Mouse (Mus musculus): ENCODE measurements around the gene Plekhh3.

Gene Plekhh3

DNA sequence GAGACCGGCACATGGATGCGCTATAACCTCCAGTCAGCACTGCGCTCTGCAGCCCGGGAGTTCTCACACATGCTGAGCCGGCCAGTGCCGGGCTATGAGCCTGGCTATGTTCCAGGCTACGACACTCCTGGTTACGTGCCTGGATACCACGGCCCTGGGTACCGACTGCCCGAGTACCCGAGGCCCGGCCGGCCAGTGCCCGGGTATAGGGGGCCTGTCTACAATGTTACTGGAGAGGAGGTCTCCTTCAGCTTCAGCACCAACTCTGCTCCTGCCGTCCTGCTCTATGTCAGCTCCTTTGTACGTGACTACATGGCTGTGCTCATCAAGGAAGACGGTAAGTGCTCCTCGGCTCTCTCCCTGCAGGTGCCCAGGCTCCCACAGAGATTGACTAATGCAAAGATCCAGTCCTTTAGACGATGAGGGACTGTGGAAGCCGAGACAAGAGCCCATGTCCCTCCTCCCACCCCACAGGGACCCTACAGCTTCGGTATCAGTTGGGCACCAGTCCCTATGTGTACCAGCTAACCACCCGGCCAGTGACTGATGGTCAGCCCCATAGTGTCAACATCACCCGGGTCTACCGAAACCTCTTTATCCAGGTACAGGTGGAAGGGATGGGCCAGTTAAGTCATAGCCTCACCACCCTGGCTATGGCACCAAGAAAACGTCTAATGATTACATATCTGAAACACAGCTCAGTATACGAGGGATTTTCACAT lies 15.5 kb upstream of the Plekhh3 start:
- peak; percentile 57 for DNase-seq (ENCODE audit: low read depth, low spot score)

GRCm38 (mm10) chr11:101185441-101185840 lies 14.3 kb upstream of the Plekhh3 start:
- DNase-seq (ENCODE audit: low read depth, low spot score) = no peak

- no peak for DNase-seq (ENCODE audit: low read depth, low spot score)
These were observed 13.8 kb upstream of the Plekhh3 start for GRCm38 (mm10) chr11:101184984-101185383.

DNA sequence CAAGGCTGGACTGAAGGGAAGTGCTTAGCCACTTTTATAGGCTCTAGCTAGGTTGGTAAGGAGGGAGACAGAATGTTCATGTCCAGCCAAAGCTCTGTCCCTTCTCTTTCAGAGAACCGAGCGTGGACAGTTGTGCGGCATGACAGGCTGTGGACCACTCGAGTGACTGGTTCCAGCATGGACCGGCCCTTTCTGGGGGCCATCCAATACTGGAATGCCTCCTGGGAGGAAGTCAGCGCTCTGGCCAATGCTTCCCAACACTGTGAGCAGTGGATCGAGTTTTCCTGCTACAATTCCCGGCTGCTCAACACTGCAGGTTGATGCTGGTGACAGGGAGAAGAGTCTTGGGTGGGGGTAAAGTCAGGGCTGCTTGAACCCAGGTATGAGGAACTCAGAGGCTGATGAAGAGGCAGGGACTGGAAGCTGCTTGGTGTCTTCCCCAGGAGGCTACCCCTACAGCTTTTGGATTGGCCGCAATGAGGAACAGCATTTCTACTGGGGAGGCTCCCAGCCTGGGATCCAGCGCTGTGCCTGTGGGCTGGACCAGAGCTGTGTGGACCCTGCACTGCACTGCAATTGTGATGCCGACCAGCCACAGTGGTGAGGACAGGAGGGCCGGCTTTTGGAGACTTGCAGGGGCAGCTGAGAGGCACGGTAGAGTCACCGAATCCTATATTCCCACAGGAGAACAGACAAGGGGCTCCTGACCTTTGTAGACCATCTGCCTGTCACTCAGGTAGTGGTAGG lies 11.8 kb upstream of the Plekhh3 start:
- peak; percentile 52 for DNase-seq (ENCODE audit: low read depth, low spot score)

GRCm38 (mm10) chr11:101181961-101182360 lies 10.8 kb upstream of the Plekhh3 start:
- no peak for DNase-seq (ENCODE audit: low read depth, low spot score)

GRCm38 (mm10) chr11:101180846-101181740 lies 9.9 kb upstream of the Plekhh3 start:
- peak; percentile 76 for DNase-seq (ENCODE audit: low read depth, low spot score)

GRCm38 (mm10) chr11:101180261-101180660 lies 9.1 kb upstream of the Plekhh3 start:
- no peak for DNase-seq (ENCODE audit: low read depth, low spot score)

DNA sequence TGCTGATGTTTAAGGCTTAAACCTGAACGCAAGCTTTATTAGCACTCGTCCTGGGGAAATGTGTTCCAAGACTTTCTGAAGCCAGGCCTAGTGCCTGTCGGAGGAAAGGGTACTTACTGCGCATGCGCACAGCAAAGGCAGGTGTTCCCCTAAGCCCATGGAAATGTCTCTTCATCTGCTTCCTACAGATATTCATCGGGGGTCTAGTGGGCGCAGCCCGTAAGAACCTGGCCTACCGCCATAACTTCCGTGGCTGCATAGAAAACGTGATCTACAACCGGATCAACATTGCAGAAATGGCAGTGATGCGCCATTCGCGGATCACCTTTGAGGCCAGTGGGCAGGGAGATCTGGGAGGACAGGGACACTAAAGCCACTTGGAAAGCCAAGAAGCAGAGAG lies 8.2 kb upstream of the Plekhh3 start:
- peak; percentile 64 for DNase-seq (ENCODE audit: low read depth, low spot score)

DNA sequence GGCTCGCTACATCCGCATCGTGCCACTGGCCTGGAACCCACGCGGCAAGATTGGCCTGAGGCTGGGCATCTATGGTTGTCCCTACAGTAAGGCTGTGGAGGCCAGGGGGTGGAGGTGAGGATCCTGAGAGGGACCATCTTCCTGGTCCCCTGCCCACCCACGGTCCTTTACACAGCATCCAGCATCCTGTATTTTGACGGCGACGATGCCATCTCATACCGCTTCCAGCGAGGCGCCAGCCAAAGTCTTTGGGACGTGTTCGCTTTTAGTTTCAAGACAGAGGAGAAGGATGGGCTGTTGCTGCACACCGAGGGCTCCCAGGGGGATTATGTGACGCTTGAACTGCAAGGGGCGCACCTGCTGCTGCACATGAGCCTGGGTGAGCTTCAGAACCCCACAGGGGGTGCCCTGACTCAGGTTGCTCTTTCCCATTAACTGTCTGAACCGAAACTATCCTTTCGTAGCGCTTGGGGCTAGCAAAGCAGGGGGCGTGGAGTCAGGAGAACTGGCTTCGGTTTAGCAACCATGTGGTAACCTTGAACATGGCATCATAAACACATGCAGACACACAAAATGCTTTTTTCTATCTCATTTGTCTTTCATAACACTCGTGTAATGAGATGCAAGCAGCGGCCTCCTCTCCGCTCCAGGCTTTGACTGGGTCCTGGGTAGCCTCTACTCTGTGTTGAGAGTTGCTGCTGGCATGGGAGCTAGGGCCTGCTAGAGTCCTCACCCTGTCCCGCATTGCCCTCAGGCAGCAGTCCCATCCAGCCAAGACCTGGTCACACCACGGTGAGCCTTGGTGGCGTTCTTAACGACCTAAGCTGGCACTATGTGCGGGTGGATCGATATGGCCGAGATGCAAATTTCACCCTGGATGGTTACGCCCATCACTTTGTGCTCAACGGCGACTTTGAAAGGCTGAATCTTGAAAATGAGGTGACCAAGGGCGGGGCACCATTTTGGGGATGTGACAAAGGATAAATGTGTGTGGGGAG lies 7.2 kb upstream of the Plekhh3 start:
- DNase-seq (ENCODE audit: low read depth, low spot score) = peak; percentile 30

GRCm38 (mm10) chr11:101176933-101177773 lies 6.0 kb upstream of the Plekhh3 start:
- DNase-seq (ENCODE audit: low read depth, low spot score) = peak; percentile 96

GRCm38 (mm10) chr11:101176117-101176691 lies 5.1 kb upstream of the Plekhh3 start:
- peak; percentile 77 for DNase-seq (ENCODE audit: low read depth, low spot score)

DNA sequence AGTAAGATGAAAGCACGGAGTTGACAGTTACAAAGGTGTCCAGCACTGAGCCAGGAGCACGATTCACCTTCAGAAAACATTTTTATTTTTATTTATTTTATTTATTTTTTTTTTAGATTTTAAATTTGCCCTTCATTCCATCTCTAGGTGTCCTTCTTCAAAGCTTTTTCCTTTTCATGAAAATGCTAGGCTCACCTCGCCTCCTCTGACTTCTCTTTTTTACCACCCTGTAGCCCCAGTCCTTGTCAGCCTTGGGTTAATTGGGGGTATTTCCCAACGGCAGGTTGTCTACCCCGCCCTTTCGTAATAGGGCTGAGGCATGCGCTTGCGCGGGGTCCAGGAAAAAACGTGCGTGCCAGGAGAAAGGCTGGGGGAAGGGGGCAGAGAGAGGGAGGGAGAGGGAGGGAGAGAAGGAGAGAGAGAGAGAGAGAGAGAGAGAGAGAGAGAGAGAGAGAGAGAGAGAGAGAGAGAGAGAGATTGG lies 4.5 kb upstream of the Plekhh3 start:
- DNase-seq (ENCODE audit: low read depth, low spot score) = peak; percentile 93

- peak; percentile 80 for DNase-seq (ENCODE audit: low read depth, low spot score)
These were observed 3.9 kb upstream of the Plekhh3 start, which contains the start of gene Ccr10 for GRCm38 (mm10) chr11:101174851-101175628. Gene Ccr10, minus strand, starts transcription at chr11:101175443.

DNA sequence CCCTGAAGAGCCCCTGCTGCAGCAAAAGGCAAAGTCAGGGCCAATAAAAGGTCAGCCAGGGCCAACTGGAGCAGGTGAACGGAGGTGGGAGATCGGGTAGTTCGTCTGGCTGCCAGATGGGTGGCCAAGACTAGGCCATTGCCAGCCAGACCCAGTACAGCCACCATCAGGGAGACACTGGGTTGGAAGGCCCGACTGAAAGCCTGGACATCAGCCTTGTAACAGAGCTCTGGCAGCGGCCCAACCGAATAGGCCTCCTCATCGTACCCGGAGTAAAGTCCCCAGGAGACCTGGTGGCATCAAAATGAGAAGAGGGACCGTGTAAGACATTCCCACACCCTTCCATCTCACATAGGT lies 3.2 kb upstream of the Plekhh3 start:
- DNase-seq (ENCODE audit: low read depth, low spot score) = peak; percentile 44

DNA sequence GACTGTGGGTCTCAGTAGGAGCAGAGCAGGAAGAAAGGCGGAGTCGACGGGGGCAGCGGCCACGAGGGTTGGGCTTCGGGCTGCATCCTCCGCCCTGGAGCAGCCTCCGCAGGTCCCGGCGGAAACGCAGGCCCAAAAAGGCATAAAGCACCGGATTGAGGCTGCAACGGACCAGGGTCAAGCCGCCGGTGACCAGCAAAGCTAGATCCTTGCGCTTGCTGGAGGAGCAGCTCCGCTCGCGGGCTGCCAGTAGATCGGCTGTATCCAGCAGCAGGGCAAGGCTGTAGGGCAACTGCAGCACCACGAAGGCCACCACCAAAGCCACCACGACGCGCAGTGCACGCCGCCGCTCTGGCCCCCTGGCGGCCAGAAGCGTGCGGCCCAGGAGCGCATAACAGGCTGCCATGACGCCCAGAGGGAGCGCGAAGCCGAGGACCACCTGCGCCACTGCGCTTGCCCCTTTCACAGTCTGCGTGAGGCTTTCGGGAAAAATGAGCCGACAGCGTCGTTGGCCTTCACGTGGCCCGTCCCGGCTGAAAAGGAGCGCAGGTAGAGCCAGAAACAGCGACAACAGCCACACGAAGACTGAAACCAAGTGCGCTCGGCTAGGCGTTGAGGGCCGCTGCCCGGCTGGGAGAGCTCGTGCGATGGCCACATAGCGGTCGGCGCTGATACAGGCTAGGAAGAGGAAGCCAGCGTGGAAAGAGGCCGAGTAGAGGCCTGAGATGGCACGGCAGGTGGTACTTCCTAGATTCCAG lies 2.7 kb upstream of the Plekhh3 start:
- DNase-seq (ENCODE audit: low read depth, low spot score) = peak; percentile 86

GRCm38 (mm10) chr11:101173112-101173511 lies 2.0 kb upstream of the Plekhh3 start:
- peak; percentile 45 for DNase-seq (ENCODE audit: low read depth, low spot score)

DNA sequence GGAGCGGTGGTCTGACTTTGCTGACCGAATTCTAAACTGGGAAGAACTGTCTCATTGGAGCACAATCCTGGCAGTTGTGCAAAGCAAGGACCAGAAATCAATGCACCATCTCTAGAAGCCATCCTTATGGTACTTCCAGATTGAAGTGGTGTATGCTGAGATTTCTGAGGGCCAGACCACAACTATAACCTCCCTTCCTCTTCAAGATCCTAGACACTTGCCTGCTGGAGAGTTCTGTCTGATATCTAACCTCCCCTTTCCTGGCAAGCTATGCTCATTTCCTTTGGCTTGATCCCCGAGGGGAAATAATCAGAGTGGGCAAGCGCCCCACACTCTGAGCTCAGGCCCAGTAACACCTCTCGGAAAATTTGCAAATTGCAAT lies 1.3 kb upstream of the Plekhh3 start:
- no peak for DNase-seq (ENCODE audit: low read depth, low spot score)
